In genomic region chr17:35163326-35164081, GRCm38 (mm10) we compare ENCODE assay signal across 8 mouse cellular contexts. TPM values are rescaled to one million over a fixed set of nuclear protein-coding genes. Genes with fewer than 3 reads are reported as not detected.
A peak's percentile ranks its signal among the peaks of the same experiment; 100 is the strongest.
DNase-seq lines count a peak whose midpoint lies in the region; ATAC-seq and TF ChIP-seq lines count a peak whose summit lies in the region.

No protein-coding gene starts in this region.

- peak overlapping the region; percentile 99 for H3K4me2 ChIP-seq in heart, embryonic 13.5 days
- peak overlapping the region; percentile 92 for H3K4me2 ChIP-seq in heart, embryonic 15.5 days

- peak overlapping the region; percentile 100 for H3K9ac ChIP-seq in heart, embryonic 13.5 days
- peak overlapping the region; percentile 81 for H3K9ac ChIP-seq in MEL (ENCODE audit: control insufficient read depth, low read depth, low read length, poor library complexity, severe bottlenecking)
- H3K9ac ChIP-seq in heart, embryonic 15.5 days = peak overlapping the region; percentile 98

- no peak for TF ChIP-seq CTCF in MEL (IDR thresholded peaks at IDR 0.05 in 2 of 3, conservative IDR thresholded peaks at IDR 0.05 in 1 of 3; ENCODE audit: control insufficient read depth in 1 of 3, insufficient read depth in 1 of 3, low read depth in 2 of 3, low read length in 3 of 3, poor library complexity in 1 of 3, severe bottlenecking in 1 of 3)

- DNase-seq in heart, postnatal 25 days (ENCODE audit: low spot score) = no peak
- no peak for DNase-seq in MEL (ENCODE audit: low read depth, low spot score)
- peak; percentile 5 for DNase-seq in lung, postnatal 36 days
- no peak for DNase-seq in testis, postnatal 10 days (ENCODE audit: low spot score)
- DNase-seq in layer of hippocampus, adult 11-12 months (ENCODE audit: low spot score) = no peak
- DNase-seq in spleen, postnatal 36 days (ENCODE audit: low spot score in 2 of 2) = no peak

- no peaks in the 10 kb centered on the region for H3K9me3 ChIP-seq in heart, embryonic 13.5 days
- H3K9me3 ChIP-seq in MEL (replicated peaks; ENCODE audit: insufficient read depth, low read length) = no peaks in the 10 kb centered on the region
- no peaks in the 10 kb centered on the region for H3K9me3 ChIP-seq in heart, embryonic 15.5 days (replicated peaks)

- peaks cover 39% of the 10 kb centered on the region for H3K4me1 ChIP-seq in heart, embryonic 13.5 days
- H3K4me1 ChIP-seq in MEL (ENCODE audit: control insufficient read depth in 1 of 2, insufficient read depth in 2 of 2, low read length in 2 of 2) = peaks cover 3 to 13% of the 10 kb centered on the region in 2 experiments; a peak in 3 of 4 replicates
- H3K4me1 ChIP-seq in heart, embryonic 15.5 days (replicated peaks) = peaks cover 31% of the 10 kb centered on the region

- peaks cover 42% of the 10 kb centered on the region for H3K36me3 ChIP-seq in heart, embryonic 13.5 days
- H3K36me3 ChIP-seq in MEL (ENCODE audit: control insufficient read depth in 1 of 2, insufficient read depth in 2 of 2, low read length in 2 of 2) = peaks cover 21 to 31% of the 10 kb centered on the region in 2 experiments
- peaks cover 32% of the 10 kb centered on the region for H3K36me3 ChIP-seq in heart, embryonic 15.5 days

- no peak for TF ChIP-seq POLR2A in MEL (IDR thresholded peaks at IDR 0.05; ENCODE audit: control insufficient read depth in 1 of 2, insufficient read depth in 1 of 2, low read depth in 1 of 2, low read length in 2 of 2, poor library complexity in 1 of 2)

- no peak for ATAC-seq in heart, embryonic 13.5 days (ENCODE audit: extremely low read depth, insufficient number of reproducible peaks, low FRiP score, low TSS enrichment)
- ATAC-seq in heart, embryonic 15.5 days (replicated peaks; ENCODE audit: insufficient number of reproducible peaks, insufficient read depth, low FRiP score, low read depth) = no peak

- WGBS in heart, embryonic 13.5 days = 12% methylated on average over 8 of the region's 8 CpGs
- 5% methylated on average over 8 of the region's 8 CpGs for WGBS in heart, embryonic 15.5 days

- peaks cover 58% of the 10 kb centered on the region for H3K79me2 ChIP-seq in MEL (ENCODE audit: control insufficient read depth, insufficient read depth, low read length, poor library complexity)

- TF ChIP-seq EP300 in MEL (IDR thresholded peaks at IDR 0.05; ENCODE audit: low read depth in 1 of 2, low read length in 2 of 2) = no peak

- TF ChIP-seq RAD21 in MEL (IDR thresholded peaks at IDR 0.05; ENCODE audit: low read depth, low read length) = no peak

- peak overlapping the region; percentile 99 for H3K27ac ChIP-seq in heart, embryonic 13.5 days (replicated peaks)
- peak overlapping the region; percentile 72 for H3K27ac ChIP-seq in MEL (ENCODE audit: control insufficient read depth, low read depth, low read length)
- peak overlapping the region; percentile 97 for H3K27ac ChIP-seq in heart, embryonic 15.5 days

- intact Hi-C loops in heart, postnatal 25 days (cut with DNase I) = loop anchor here (2.0 to 10.0 kb wide), 3 partner anchors 25 to 959 kb away; partner anchors contain the start of genes Csnk2b, Gpank1 and Tap2

- H3K4me3 ChIP-seq in heart, embryonic 13.5 days = peak overlapping the region; percentile 100
- H3K4me3 ChIP-seq in MEL (ENCODE audit: control insufficient read depth in 1 of 2, insufficient read depth in 1 of 2, low read depth in 2 of 2, low read length in 2 of 2) = peak overlapping the region; percentile 92 to 97
- H3K4me3 ChIP-seq in heart, embryonic 15.5 days = peak overlapping the region; percentile 92

- no peaks in the 10 kb centered on the region for H3K27me3 ChIP-seq in heart, embryonic 13.5 days (replicated peaks)
- no peaks in the 10 kb centered on the region for H3K27me3 ChIP-seq in MEL (ENCODE audit: control insufficient read depth in 1 of 2, insufficient read depth in 2 of 2, low read length in 2 of 2)
- H3K27me3 ChIP-seq in heart, embryonic 15.5 days = no peaks in the 10 kb centered on the region

TF ChIP-seq in MEL, 35 proteins besides CTCF, POLR2A, EP300 and RAD21 (continues in another document):
- TF ChIP-seq E2F4 (IDR thresholded peaks at IDR 0.05; ENCODE audit: borderline replicate concordance, low read depth, low read length) (no peak), JUND (IDR thresholded peaks at IDR 0.05; ENCODE audit: low read depth, low read length) (no peak), SMC3 (IDR thresholded peaks at IDR 0.05; ENCODE audit: low read depth, low read length) (no peak), USF1 (IDR thresholded peaks at IDR 0.05; ENCODE audit: low read depth, low read length) (no peak), HCFC1 (IDR thresholded peaks at IDR 0.05; ENCODE audit: low read depth, low read length) (0 out of 2 replicates have a peak, but pooled peaks have one; percentile 24), KAT2A (conservative IDR thresholded peaks at IDR 0.05; ENCODE audit: low read depth, low read length) (no peak), NRF1 (IDR thresholded peaks at IDR 0.05; ENCODE audit: insufficient read depth, low read depth, low read length, poor library complexity, severe bottlenecking) (no peak), MYC (IDR thresholded peaks at IDR 0.05; ENCODE audit: low read depth, low read length) (no peak), ZKSCAN1 (IDR thresholded peaks at IDR 0.05; ENCODE audit: low read depth, low read length) (no peak), NELFE (IDR thresholded peaks at IDR 0.05; ENCODE audit: low read depth, low read length) (no peak), BHLHE40 (IDR thresholded peaks at IDR 0.05; ENCODE audit: borderline replicate concordance, low read depth, low read length) (no peak), UBTF (IDR thresholded peaks at IDR 0.05; ENCODE audit: borderline replicate concordance, insufficient read depth, low read depth, low read length) (no peak), MAX (IDR thresholded peaks at IDR 0.05; ENCODE audit: low read length) (peak; percentile 37; the same call in 1 of the 2 replicates), CHD2 (IDR thresholded peaks at IDR 0.05; ENCODE audit: low read length) (no peak), CHD1 (IDR thresholded peaks at IDR 0.05; ENCODE audit: low read depth, low read length) (peak; percentile 93), MYB (IDR thresholded peaks at IDR 0.05; ENCODE audit: low read depth, low read length) (no peak), POLR2AphosphoS2 (IDR thresholded peaks at IDR 0.05; ENCODE audit: low read length) (no peak), RCOR1 (IDR thresholded peaks at IDR 0.05; ENCODE audit: low read depth, low read length) (no peak), SIN3A (IDR thresholded peaks at IDR 0.05; ENCODE audit: low read length) (peak; percentile 70), MXI1 (IDR thresholded peaks at IDR 0.05; ENCODE audit: low read depth, low read length) (peak; percentile 29; the same call in 1 of the 2 replicates), ZC3H11A (IDR thresholded peaks at IDR 0.05; ENCODE audit: low read depth, low read length) (no peak), GABPA (IDR thresholded peaks at IDR 0.05; ENCODE audit: low read depth, low read length) (no peak), ZMIZ1 (IDR thresholded peaks at IDR 0.05; ENCODE audit: low read depth, low read length) (no peak), MAFK (IDR thresholded peaks at IDR 0.05; ENCODE audit: borderline replicate concordance, low read depth, low read length) (no peak), ELF1 (IDR thresholded peaks at IDR 0.05; ENCODE audit: low read depth, low read length) (no peak), MEF2A (IDR thresholded peaks at IDR 0.05; ENCODE audit: extremely low read depth, insufficient replicate concordance, low read depth, low read length, poor library complexity, severe bottlenecking) (no peak)

RNA-seq across cellular contexts. Expression of gene Prrc2a, which starts 1.2 kb away (rescaled TPM):
- 124 and 130 TPM in 2 replicates for polyA plus RNA-seq in heart, embryonic 13.5 days (2015; fragmentation: Nextera tagmentation; extraction: Ambion mirVana)
- 100 to 1,000 TPM; 135 to 143 TPM for total RNA-seq in heart, postnatal 25 days (2021)
- total RNA-seq in MEL (2012; rRNA removed) = 87.6 and 102 TPM in 2 replicates
- 100 to 1,000 TPM in 1 of 2 experiments, 10 to 100 TPM in 1; 71.0 to 663 TPM for polyA plus RNA-seq in MEL (2012; ENCODE audit: insufficient read depth in 1 of 2, insufficient read length in 2 of 2, low read depth in 1 of 2, low replicate concordance in 2 of 2, missing spikeins in 1 of 2)
- polyA plus RNA-seq in heart, embryonic 15.5 days (2015; fragmentation: Nextera tagmentation; extraction: Ambion mirVana) = 95.1 and 142 TPM in 2 replicates

RNA-seq across cellular contexts. Expression of gene Aif1, which starts 12.4 kb away (rescaled TPM):
- 6.5 and 7.8 TPM in 2 replicates for polyA plus RNA-seq in heart, embryonic 13.5 days (2015; fragmentation: Nextera tagmentation; extraction: Ambion mirVana)
- total RNA-seq in heart, postnatal 25 days (2021) = 1 to 10 TPM; 2.3 to 3.5 TPM
- total RNA-seq in MEL (2012; rRNA removed) = 0.29 and 0.42 TPM in 2 replicates
- under 1 TPM in 1 of 2 experiments, not detected in 1; 0.45 TPM for polyA plus RNA-seq in MEL (2012; ENCODE audit: insufficient read depth in 1 of 2, insufficient read length in 2 of 2, low read depth in 1 of 2, low replicate concordance in 2 of 2, missing spikeins in 1 of 2)
- polyA plus RNA-seq in heart, embryonic 15.5 days (2015; fragmentation: Nextera tagmentation; extraction: Ambion mirVana) = 7.5 and 9.6 TPM in 2 replicates

RNA-seq across cellular contexts. Expression of gene Lst1, which starts 24.7 kb away (rescaled TPM):
- polyA plus RNA-seq in heart, embryonic 13.5 days (2015; fragmentation: Nextera tagmentation; extraction: Ambion mirVana) = 8.6 and 9.9 TPM in 2 replicates
- total RNA-seq in heart, postnatal 25 days (2021) = 1 to 10 TPM; 2.7 to 5.3 TPM
- 15.2 and 16.9 TPM in 2 replicates for total RNA-seq in MEL (2012; rRNA removed)
- 10 to 100 TPM in 1 of 2 experiments, not detected in 1; 29.0 TPM for polyA plus RNA-seq in MEL (2012; ENCODE audit: insufficient read depth in 1 of 2, insufficient read length in 2 of 2, low read depth in 1 of 2, low replicate concordance in 2 of 2, missing spikeins in 1 of 2)
- polyA plus RNA-seq in heart, embryonic 15.5 days (2015; fragmentation: Nextera tagmentation; extraction: Ambion mirVana) = 8.1 and 12.2 TPM in 2 replicates

RNA-seq across cellular contexts. Expression of gene Bag6, which starts 28.5 kb away (rescaled TPM):
- 45.1 and 46.1 TPM in 2 replicates for polyA plus RNA-seq in heart, embryonic 13.5 days (2015; fragmentation: Nextera tagmentation; extraction: Ambion mirVana)
- 100 to 1,000 TPM; 222 to 232 TPM for total RNA-seq in heart, postnatal 25 days (2021)
- total RNA-seq in MEL (2012; rRNA removed) = 98.2 and 102 TPM in 2 replicates
- polyA plus RNA-seq in MEL (2012; ENCODE audit: insufficient read depth in 1 of 2, insufficient read length in 2 of 2, low read depth in 1 of 2, low replicate concordance in 2 of 2, missing spikeins in 1 of 2) = 100 to 1,000 TPM in 1 of 2 experiments, not detected in 1; 283 TPM
- 40.8 and 44.0 TPM in 2 replicates for polyA plus RNA-seq in heart, embryonic 15.5 days (2015; fragmentation: Nextera tagmentation; extraction: Ambion mirVana)

RNA-seq across cellular contexts. Expression of gene Ltb, which starts 30.7 kb away (rescaled TPM):
- 0.64 TPM in 1 of 2 replicates, not detected in the other for polyA plus RNA-seq in heart, embryonic 13.5 days (2015; fragmentation: Nextera tagmentation; extraction: Ambion mirVana)
- total RNA-seq in heart, postnatal 25 days (2021) = 1 to 10 TPM; 1.4 to 1.8 TPM
- 0.75 and 1.1 TPM in 2 replicates for total RNA-seq in MEL (2012; rRNA removed)
- polyA plus RNA-seq in MEL (2012; ENCODE audit: insufficient read depth in 1 of 2, insufficient read length in 2 of 2, low read depth in 1 of 2, low replicate concordance in 2 of 2, missing spikeins in 1 of 2) = 1 to 10 TPM in 1 of 2 experiments, not detected in 1; 1.5 TPM
- 1.5 and 4.8 TPM in 2 replicates for polyA plus RNA-seq in heart, embryonic 15.5 days (2015; fragmentation: Nextera tagmentation; extraction: Ambion mirVana)
